Mouse (Mus musculus) layer of hippocampus, adult 11-12 months (tissue): ENCODE measurements at regions not wholly inside any gene's neighbourhood (a gene's known extent, or its start where the extent isn't known, plus 50 kb on each side); places are given as distances from the start of the nearest gene placed in this dataset.

Experiments
- DNase-seq: peaks from one replicate; pipeline ENCODE4 v3.0.0; 2022; ENCODE audit warnings: low spot score

GRCm38 (mm10) chr7:67462591-67462990, 89.9 kb upstream of the Mef2a start:
- DNase-seq, result no peak

GRCm38 (mm10) chr7:67461333-67462255, 88.9 kb upstream of the Mef2a start:
- DNase-seq, result peak; percentile 82

GRCm38 (mm10) chr7:67459810-67460209, 87.2 kb upstream of the Mef2a start:
- peak; percentile 46 for DNase-seq

- DNase-seq, result no peak
These were observed 86.6 kb upstream of the Mef2a start for GRCm38 (mm10) chr7:67459209-67459608.

GRCm38 (mm10) chr7:67458640-67459039, 86.0 kb upstream of the Mef2a start:
- no peak for DNase-seq

- DNase-seq, result no peak
These were observed 85.2 kb upstream of the Mef2a start for GRCm38 (mm10) chr7:67457898-67458297.

GRCm38 (mm10) chr7:67456015-67456414, 83.4 kb upstream of the Mef2a start:
- DNase-seq, result no peak

- DNase-seq, result no peak
These were observed 81.8 kb upstream of the Mef2a start for GRCm38 (mm10) chr7:67454458-67454857.

GRCm38 (mm10) chr7:67451157-67451793, 78.6 kb upstream of the Mef2a start:
- DNase-seq, result no peak

GRCm38 (mm10) chr7:67446606-67447005, 73.9 kb upstream of the Mef2a start:
- DNase-seq, result no peak

GRCm38 (mm10) chr7:67445203-67446041, 72.8 kb upstream of the Mef2a start:
- DNase-seq, result peak; percentile 64

- DNase-seq, result no peak
These were observed 71.9 kb upstream of the Mef2a start for GRCm38 (mm10) chr7:67444523-67444942.

GRCm38 (mm10) chr7:67443666-67444065, 71.0 kb upstream of the Mef2a start:
- DNase-seq, result no peak

- DNase-seq, result peak; percentile 61
These were observed 70.4 kb upstream of the Mef2a start for GRCm38 (mm10) chr7:67443001-67443555.

GRCm38 (mm10) chr7:67442284-67442683, 69.6 kb upstream of the Mef2a start:
- no peak for DNase-seq

- DNase-seq, result peak; percentile 84
These were observed 68.1 kb upstream of the Mef2a start for GRCm38 (mm10) chr7:67440806-67441205.

GRCm38 (mm10) chr7:67437216-67438006, 64.8 kb upstream of the Mef2a start:
- DNase-seq, result no peak

- DNase-seq, result no peak
These were observed 63.1 kb upstream of the Mef2a start for GRCm38 (mm10) chr7:67435643-67436339.

- no peak for DNase-seq
These were observed 58.3 kb upstream of the Mef2a start for GRCm38 (mm10) chr7:67430987-67431386.

GRCm38 (mm10) chr7:67430041-67430440, 57.4 kb upstream of the Mef2a start:
- no peak for DNase-seq
